Mouse (Mus musculus): Measurements from ENCODE around the gene 4930453N24Rik. TPM values are rescaled to one million over a fixed set of nuclear protein-coding genes. Genes with fewer than 3 reads are reported as not detected.
A peak's percentile ranks its signal among the peaks of the same experiment; 100 is the strongest.

4930453N24Rik gene
- total RNA-seq, 4 experiments from 2014 or later, result 20.6 to 25.9 (median 23.7) TPM

DNA sequence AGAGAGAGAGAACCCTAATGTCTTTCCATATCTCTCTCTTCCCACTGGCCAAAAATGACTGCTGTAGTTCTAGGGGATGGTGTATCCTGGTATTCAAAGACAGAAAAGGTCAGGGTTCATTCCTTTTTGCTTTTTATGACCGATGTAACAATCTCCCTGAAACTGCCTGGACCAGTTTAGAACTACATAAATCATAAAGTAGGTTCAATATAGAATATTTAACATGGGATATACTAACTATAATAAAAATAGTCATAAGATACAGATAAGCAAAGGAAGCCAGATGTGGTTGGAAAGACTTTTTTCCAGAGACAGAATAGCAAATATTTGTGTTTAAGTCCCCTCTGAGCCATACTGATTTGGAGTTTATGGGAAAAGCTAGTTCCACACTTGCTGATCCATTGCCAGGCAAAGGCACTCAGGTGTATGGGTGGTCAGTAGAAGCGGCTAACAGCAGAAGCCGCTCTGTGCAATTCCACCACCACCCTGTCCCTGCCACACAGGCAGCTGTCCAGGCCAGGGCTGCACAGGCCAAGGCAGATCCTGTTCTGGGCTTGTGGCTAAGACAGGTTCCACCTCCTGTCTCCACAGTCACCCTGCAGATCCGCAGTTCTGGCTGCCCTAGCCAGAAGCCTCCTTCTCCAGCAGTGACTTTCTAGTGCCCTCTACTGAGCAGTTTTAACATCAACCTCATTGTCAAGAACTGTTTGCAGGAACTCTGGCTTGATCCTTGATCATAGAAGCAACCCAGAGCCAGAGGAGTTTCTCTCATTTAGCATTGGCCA lies 47.5 kb downstream of the 4930453N24Rik start:
- DNase-seq (ENCODE audit: low spot score), result peak; percentile 25

DNA sequence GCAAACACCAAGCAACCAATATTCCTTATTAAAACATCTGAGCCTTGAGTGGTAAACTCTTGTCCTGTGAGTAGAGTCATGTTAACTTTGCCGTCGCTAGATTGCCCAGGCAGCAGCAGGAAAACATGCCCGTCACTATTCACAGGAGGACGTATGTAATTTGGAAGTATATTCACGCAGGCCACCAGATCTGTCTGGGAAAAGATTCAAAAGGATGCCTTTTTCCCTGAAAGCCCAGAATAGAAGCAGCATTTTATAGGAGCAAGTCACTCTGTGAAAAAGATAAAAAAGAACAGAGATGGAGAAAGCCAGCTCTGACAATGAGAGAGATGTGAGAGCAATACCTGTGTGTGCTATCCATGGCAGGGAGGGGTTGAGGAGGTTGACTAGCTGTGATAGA lies 49.4 kb downstream of the 4930453N24Rik start:
- no peak for DNase-seq (ENCODE audit: low spot score)

DNA sequence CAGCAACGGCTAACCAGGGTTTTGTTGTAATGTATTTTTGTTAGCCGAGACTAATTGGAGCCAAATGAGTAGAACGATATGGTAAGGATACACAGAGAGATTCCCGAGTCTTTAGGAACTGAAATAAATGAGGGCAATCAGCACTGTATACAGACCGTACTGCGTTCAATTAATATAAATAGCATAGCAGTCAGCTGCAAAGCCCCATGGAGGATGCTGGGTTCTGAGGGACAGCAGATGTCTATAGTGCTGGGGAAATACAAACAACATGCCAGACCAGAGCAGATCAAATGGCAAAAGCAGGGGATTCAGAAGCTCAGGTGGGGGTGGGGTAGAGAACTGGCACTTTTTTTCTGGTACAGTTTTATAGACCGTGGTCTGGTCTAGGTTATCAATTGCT lies 51.9 kb downstream of the 4930453N24Rik start:
- no peak for DNase-seq (ENCODE audit: low spot score)

DNA sequence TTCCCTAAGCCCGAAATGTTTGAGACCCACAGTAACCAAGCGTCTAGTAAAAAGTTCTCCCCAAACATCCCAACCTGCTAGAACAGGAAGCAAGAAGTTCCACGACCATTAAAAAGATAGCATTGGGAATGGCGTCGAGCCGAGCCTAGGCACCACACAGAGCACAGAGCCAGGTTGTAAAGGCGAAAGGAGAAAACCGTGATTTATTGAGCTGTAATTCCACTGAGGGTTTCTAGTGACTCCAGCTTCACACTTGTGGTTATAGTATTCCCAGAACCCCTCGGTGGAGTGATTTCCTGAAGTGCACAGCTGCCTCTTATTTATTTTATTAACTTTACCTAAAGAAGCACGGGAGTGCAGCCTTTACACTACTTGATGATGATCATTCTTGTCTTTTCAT lies 53.1 kb downstream of the 4930453N24Rik start:
- DNase-seq (ENCODE audit: low spot score), result no peak

DNA sequence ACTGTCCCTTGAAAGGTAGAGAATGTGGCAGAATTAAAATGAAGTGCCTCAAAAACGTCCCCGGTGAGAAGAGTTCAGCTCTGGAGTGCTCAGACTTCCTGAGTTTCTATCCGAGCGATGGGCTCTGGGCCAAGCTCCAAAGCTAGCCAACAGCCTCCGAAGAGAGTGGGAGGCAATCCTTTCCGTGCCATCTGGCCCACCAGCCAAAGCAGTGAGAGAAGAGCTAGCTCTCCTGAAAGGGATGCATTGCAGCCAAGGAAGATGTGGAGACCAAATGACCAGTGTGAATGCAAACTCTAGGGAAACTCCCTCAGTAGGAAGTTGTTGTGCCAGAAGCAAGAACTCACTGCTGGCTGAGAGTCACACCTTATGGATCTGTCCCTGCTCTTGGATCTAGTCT lies 59.1 kb downstream of the 4930453N24Rik start:
- peak; percentile 1 for DNase-seq (ENCODE audit: low spot score)

Other genes with a start within 250 kb of the 4930453N24Rik start
- gene Csnka2ip, start 168.8 kb downstream of the 4930453N24Rik start, total RNA-seq (2022), result not detected
- gene Zfp654, start 80.5 kb upstream of the 4930453N24Rik start, total RNA-seq (2022), result 10 to 100 TPM in 1 of 4 experiments, 1 to 10 TPM in 3; 8.8 to 10.0 (median 9.6) TPM
- gene Cggbp1, start 80.8 kb upstream of the 4930453N24Rik start, total RNA-seq (2022), result 10 to 100 TPM; 29.4 to 42.2 (median 38.7) TPM

Measured in heart, adult 8-10 months (tissue).